Mouse (Mus musculus): Measurements from ENCODE around the gene Cnn3.
A peak's percentile ranks its signal among the peaks of the same experiment; 100 is the strongest.

Cnn3 gene

DNA sequence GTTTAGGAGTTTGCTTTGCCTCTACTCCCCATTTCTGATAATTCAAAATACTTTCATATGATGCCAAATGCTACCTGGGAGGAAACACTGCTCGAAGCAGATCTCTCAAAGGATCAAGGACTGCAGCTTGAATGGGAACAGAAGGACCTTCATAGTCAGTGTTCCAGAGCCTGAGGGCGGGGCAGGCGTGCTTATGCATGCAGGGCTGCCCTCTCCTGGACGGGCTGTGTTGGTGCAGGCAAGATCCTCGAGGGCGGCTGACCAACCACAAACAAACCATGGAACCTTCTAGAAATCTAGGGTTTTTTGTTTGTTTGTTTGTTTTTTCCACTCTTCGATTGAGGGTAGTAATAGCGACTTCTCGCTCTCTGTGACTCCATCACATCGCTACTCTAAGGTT lies 73.9 kb downstream of the Cnn3 start:
- DNase-seq: peak; percentile 84 to 87

DNA sequence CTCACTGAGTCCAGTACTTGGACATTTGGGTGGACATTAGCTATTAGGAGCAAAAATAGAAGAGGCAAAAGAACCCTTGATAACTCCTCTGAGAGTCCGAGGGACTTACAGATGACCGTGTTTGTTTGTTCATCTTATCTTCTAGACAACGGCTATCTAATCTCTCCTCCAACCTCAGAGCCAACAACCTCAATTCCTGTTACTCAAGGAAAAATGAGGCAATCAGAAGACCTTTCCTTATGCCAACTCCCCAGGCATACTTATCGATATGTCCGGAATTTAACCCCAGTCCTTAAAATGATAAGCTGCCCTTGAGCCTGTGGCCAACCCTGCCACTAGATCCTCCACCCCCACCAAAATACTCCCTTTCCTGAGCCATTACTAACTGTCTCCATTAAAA lies 74.4 kb downstream of the Cnn3 start:
- DNase-seq: no peak

DNA sequence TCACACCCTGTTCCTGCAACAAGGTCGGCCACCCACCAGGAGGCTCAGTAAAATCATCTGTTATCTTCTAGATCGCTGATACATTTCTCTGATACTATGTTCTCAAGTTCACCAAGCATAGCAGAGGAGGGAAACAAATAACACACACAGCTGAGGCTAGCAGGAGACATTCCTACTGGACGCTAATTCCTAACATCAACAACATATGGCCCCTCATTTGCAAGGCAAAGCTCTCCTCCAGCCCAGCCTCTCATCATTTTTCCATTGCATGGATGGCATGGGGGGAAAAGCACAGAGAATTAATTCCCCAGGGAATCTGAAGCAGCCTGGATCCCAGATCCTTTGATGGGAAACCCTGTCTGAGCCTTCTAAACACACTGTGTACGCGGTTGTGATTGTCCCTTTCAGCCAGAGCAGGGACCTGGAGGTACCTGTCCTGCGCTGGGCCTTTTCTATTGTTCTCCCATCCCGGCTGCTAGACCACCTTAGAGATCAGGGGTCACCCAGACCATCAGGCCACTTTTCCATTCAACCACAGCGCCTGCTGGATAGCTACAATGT lies 78.7 kb downstream of the Cnn3 start:
- DNase-seq: no peak

DNA sequence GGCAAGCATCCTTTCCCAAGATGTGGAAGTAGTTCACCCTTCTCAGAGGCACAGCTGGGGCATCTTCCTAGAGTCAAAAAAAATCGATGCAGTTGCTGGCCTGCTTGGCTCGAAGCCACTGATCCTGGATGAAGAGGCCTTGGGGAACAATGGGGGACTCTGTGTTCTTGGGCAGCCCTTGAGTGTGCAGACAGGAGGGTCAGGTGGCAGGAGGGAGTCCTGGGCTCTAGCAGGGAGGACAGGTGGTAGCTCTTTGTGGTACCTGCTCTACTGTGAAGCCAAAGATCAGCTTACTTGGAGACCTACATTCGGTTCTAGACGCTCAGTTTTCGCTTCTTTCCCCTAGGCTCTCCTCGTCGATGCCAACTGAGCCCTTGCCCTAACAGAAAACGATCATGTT lies 79.9 kb downstream of the Cnn3 start:
- no peak for DNase-seq

DNA sequence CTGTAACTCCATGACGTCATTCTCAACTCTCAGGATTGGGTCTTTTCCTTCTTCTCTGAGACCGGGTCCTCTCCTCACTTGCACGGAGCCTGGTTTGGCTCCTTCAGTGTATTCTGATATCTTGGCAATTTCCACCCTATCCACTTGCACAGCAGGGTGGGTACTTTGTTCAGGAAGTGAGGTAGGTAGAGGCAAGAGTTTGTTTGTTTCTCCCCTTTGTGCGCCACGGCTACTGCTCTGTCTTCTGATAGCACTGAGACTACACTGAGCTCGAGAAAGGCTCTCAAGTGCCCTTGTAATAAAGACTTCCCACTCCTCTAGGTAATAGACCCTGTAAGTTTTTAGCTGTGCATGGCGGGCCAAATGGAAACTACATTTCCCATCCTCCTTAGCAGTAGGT lies 80.5 kb downstream of the Cnn3 start:
- no peak for DNase-seq

DNA sequence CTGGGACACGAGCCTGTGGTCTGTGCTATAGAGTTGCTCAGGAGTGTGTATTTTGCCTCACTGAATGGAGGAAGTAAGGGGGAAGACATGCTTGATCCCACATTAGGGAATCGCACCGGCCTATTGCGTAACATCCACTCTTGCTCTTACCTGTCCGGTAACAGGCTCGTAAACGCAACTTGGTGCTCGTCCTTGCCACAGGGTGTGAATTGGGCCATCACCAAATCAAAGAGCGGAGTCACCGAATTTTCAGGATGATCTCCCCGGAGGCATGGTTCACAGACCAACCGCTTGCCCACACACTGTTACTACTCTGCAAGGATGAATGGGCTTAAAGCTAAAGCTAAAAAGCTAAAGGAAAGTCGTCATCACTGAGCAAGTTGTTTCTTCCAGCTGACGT lies 81.4 kb downstream of the Cnn3 start:
- DNase-seq: no peak

All from kidney, postnatal 4 days (tissue).